Comparison of ENCODE assay signal across 31 mouse cellular contexts in genomic region chr9:69575386-69575785, GRCm38 (mm10).
DNase-seq lines count a peak whose midpoint lies in the region; ATAC-seq and TF ChIP-seq lines count a peak whose summit lies in the region.
"Had no signal": no experiment of that assay in that cellular context is flagged by ENCODE, and none has a peak within 500 bp of the region (broad histone marks: within the 10 kb centered on the region; RNA-seq: fewer than 3 reads in every experiment).

No protein-coding gene starts in this region.

- no peak overlapping the region for H3K4me3 ChIP-seq in heart, embryonic 12.5 days
- no peak overlapping the region for H3K4me3 ChIP-seq in forebrain, embryonic 15.5 days
- H3K4me3 ChIP-seq: embryonic facial prominence, embryonic 10.5 days; embryonic facial prominence, embryonic 13.5 days; erythroblast, embryonic 14.5 days; forebrain, embryonic 12.5 days; gastrocnemius, adult 2 months; heart, embryonic 13.5 days had no signal

- H3K4me1 ChIP-seq in heart, embryonic 12.5 days (replicated peaks) = no peaks in the 10 kb centered on the region
- H3K4me1 ChIP-seq in forebrain, embryonic 15.5 days = no peaks in the 10 kb centered on the region
- H3K4me1 ChIP-seq: embryonic facial prominence, embryonic 10.5 days; embryonic facial prominence, embryonic 13.5 days; forebrain, embryonic 12.5 days; heart, embryonic 13.5 days had no signal

- 77% methylated on average over 14 of the region's 14 CpGs for WGBS in heart, embryonic 12.5 days
- 74% methylated on average over 14 of the region's 14 CpGs for WGBS in forebrain, embryonic 15.5 days

- no peak for TF ChIP-seq POLR2A in brain, embryonic 14.5 days (IDR thresholded peaks at IDR 0.05; ENCODE audit: borderline replicate concordance, extremely low read depth, insufficient read depth, insufficient read length, poor library complexity, severe bottlenecking)

- H3K36me3 ChIP-seq in heart, embryonic 12.5 days = no peaks in the 10 kb centered on the region
- no peaks in the 10 kb centered on the region for H3K36me3 ChIP-seq in forebrain, embryonic 15.5 days
- H3K36me3 ChIP-seq: embryonic facial prominence, embryonic 10.5 days; embryonic facial prominence, embryonic 13.5 days; forebrain, embryonic 12.5 days; G1E; heart, embryonic 13.5 days had no signal

- peak; percentile 79 for DNase-seq in heart, adult 11 months
- DNase-seq in brain, embryonic 14.5 days (ENCODE audit: low read depth) = peak; percentile 41
- DNase-seq in embryo, embryonic 11 days = peak; percentile 11
- DNase-seq in retina, postnatal 1 day = peak; percentile 69
- DNase-seq: adrenal gland, postnatal 10 days; adrenal gland, postnatal 36 days; B cell, adult 2 months; cerebellum, adult 11 months; cerebellum, adult 2 months; cerebellum, adult 9-11 months; cerebellum, postnatal 25 days; gastrocnemius, adult 2 months; gastrocnemius, postnatal 14 days; heart, adult 18-20 months; heart, postnatal 14 days; heart, postnatal 4 days had no signal

- no peak overlapping the region for H3K27ac ChIP-seq in heart, embryonic 12.5 days (ENCODE audit: poor library complexity, severe bottlenecking)
- H3K27ac ChIP-seq in forebrain, embryonic 15.5 days (replicated peaks) = no peak overlapping the region
- H3K27ac ChIP-seq: embryonic facial prominence, embryonic 10.5 days; embryonic facial prominence, embryonic 13.5 days; forebrain, embryonic 12.5 days; gastrocnemius, adult 2 months; heart, embryonic 13.5 days; hindbrain, embryonic 14.5 days; hindbrain, postnatal 0 days had no signal

- H3K4me2 ChIP-seq in heart, embryonic 12.5 days = no peak overlapping the region
- no peak overlapping the region for H3K4me2 ChIP-seq in forebrain, embryonic 15.5 days (replicated peaks)
- H3K4me2 ChIP-seq: embryonic facial prominence, embryonic 13.5 days; forebrain, embryonic 12.5 days; heart, embryonic 13.5 days; hindbrain, embryonic 14.5 days had no signal

- no peak overlapping the region for H3K9ac ChIP-seq in heart, embryonic 12.5 days
- no peak overlapping the region for H3K9ac ChIP-seq in forebrain, embryonic 15.5 days (replicated peaks)
- H3K9ac ChIP-seq: embryonic facial prominence, embryonic 13.5 days; forebrain, embryonic 12.5 days; heart, embryonic 13.5 days; hindbrain, embryonic 14.5 days had no signal

- TF ChIP-seq CTCF in brain, embryonic 14.5 days (IDR thresholded peaks at IDR 0.05; ENCODE audit: borderline replicate concordance, extremely low read depth, insufficient read depth, insufficient read length) = no peak

- H3K27me3 ChIP-seq in heart, embryonic 12.5 days (replicated peaks) = no peaks in the 10 kb centered on the region
- H3K27me3 ChIP-seq in forebrain, embryonic 15.5 days = no peaks in the 10 kb centered on the region
- H3K27me3 ChIP-seq: CH12.LX; embryonic facial prominence, embryonic 13.5 days; heart, embryonic 13.5 days had no signal

- no peaks in the 10 kb centered on the region for H3K9me3 ChIP-seq in heart, embryonic 12.5 days (replicated peaks)
- H3K9me3 ChIP-seq in forebrain, embryonic 15.5 days = no peaks in the 10 kb centered on the region
- H3K9me3 ChIP-seq: embryonic facial prominence, embryonic 10.5 days; embryonic facial prominence, embryonic 13.5 days; forebrain, embryonic 12.5 days; G1E had no signal

- no peak for ATAC-seq in heart, embryonic 12.5 days (ENCODE audit: insufficient number of reproducible peaks, low FRiP score)
- ATAC-seq in forebrain, embryonic 15.5 days (replicated peaks) = no peak
- ATAC-seq in frontal cortex, adult (ENCODE audit: low TSS enrichment) = no peak
- ATAC-seq: forebrain, embryonic 16.5 days; hindbrain, postnatal 0 days; inflammation-experienced regulatory T-cells, adult 6 months; Patski had no signal

Comparison
In these comparisons a context has a peak if more than half of its experiments do, and no peak if none do; other contexts are left out.
1. DNase-seq: peak in every context shown above with its lines; median percentile 79 in heart, adult 11 months; 69 in retina, postnatal 1 day; 41 in brain, embryonic 14.5 days; 11 in embryo, embryonic 11 days.